Mouse (Mus musculus) kidney, adult 2 months (tissue): ENCODE data around the gene Ajuba. TPM values are rescaled to one million over a fixed set of nuclear protein-coding genes. Genes with fewer than 3 reads are reported as not detected.

Source experiments
- DNase-seq: peaks from one replicate; pipeline ENCODE4 v3.0.0; 2021
- H3K27ac ChIP-seq: fragments of 200-500 bp; 2 replicates; pipeline ENCODE4 v1.5.1; 2012; ENCODE audit warnings: low read depth, low read length, control low read depth, inconsistent platforms; ENCODE audit not compliant: insufficient read depth
- H3K27me3 ChIP-seq: fragments of 200-500 bp; replicated peaks from 2 replicates; pipeline ENCODE4 v1.6.1; 2012; ENCODE audit warnings: mild to moderate bottlenecking, moderate library complexity, low read length, inconsistent platforms; ENCODE audit not compliant: control insufficient read depth, insufficient read depth
- H3K36me3 ChIP-seq: fragments of 200-500 bp; 2 replicates; pipeline ENCODE4 v1.6.1; 2012; ENCODE audit warnings: mild to moderate bottlenecking, moderate library complexity, low read length, inconsistent platforms; ENCODE audit not compliant: control insufficient read depth, insufficient read depth
- H3K4me1 ChIP-seq: fragments of 200-500 bp; 2 replicates; pipeline ENCODE4 v1.6.1; 2011; ENCODE audit warnings: low read length; ENCODE audit not compliant: control insufficient read depth, insufficient read depth
- H3K4me3 ChIP-seq: fragments of 200-500 bp; 2 replicates; pipeline ENCODE4 v1.5.1; 2011; ENCODE audit warnings: mild to moderate bottlenecking, low read depth, low read length, control low read depth; ENCODE audit not compliant: insufficient read depth
- CTCF ChIP-seq: fragments of 200-500 bp; conservative IDR thresholded peaks from 2 replicates; pipeline ENCODE4 v1.5.1; 2011; ENCODE audit warnings: low read depth, mild to moderate bottlenecking, control low read depth, low read length, moderate library complexity, mixed read lengths; ENCODE audit not compliant: insufficient read depth, insufficient read length
- POLR2A ChIP-seq: fragments of 200-500 bp; IDR thresholded peaks from one replicate; pipeline ENCODE4 v1.6.1; 2011; ENCODE audit warnings: low read depth, low read length, control low read depth
- WGBS: fragments of 180-500 bp; shearing (Covaris S2); methylation state at CpG from one replicate; pipeline ENCODE4 v1.1.7; 2018; 5-methylcytosine and 5-hydroxymethylcytosine counted together
- polyA plus RNA-seq: library from polyadenylated mRNA; depleted of rRNA; stranded (reverse); fragments of >200 nt; gene quantifications from 2 replicates; pipeline ENCODE4 v1.2.3, GENCODE M21; 2012; rRNA removed

Gene Ajuba
- polyA plus RNA-seq, 1 experiment = 32.4 TPM

DNA sequence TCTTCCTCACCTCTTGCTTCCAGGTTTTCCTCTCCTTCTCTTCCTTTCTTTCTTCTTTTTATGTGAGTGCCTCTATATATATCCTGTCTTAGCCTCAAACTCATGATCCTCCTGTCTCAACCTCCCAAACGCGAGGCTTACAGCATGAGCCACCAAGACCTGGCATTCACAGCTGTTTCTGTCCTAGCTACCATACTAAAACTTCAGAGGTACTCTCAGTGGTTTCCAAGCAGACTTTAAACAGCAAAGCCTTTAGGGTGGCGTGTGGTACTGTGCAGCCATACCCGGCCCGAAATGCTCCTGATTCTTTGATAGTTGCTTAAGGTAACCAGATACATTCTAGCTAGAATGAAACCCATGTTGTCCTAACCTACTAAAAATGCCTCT lies 49.4 kb downstream of the Ajuba start:
- H3K4me3 ChIP-seq = no peak overlapping the region
- H3K27me3 ChIP-seq = no peaks in the 10 kb centered on the region
- no peak overlapping the region for H3K27ac ChIP-seq
- TF ChIP-seq POLR2A (no peak), CTCF (no peak)
- no peaks in the 10 kb centered on the region for H3K36me3 ChIP-seq
- no peak for DNase-seq
- H3K4me1 ChIP-seq = no peaks in the 10 kb centered on the region
- WGBS = 22% methylated on average over 5 of the region's 5 CpGs

DNA sequence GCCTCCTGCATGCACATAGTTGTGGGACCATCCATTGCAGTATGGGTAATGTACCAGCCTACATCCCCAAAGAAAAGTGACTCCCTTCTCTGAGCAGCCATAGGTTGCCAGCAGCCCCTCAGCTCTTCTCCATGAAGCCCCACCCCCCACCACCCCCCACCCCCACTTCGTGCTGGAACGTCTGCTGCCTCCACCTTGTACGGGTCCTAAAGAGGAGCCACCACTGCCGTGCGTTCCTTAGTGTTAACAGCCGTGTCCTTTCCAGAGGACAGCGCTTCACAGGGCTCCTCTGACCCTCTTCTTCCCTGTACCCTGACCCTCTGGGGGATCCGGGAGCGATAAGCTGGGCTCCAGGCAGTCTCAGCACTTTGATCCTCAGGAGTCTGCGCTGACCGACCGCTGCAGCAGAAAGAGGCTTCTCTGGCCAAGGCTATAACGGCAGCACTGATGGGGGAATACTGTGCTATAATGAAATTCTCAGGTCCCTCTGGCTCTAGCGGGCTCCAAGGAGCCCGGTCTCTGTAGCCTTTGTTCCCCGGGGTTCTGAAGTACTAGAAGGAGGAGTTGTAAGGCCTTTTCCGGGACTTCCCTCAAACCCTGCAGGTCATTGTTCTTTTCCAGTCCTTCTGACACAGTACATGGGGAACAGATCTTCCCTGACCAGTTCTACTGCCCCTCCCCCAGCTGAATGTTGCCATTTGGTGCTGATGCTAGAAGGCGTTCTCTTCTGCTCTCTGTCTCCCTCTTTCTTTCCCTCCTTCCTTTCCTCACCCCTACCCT lies 49.9 kb downstream of the Ajuba start:
- 6% methylated on average over 18 of the region's 18 CpGs for WGBS
- Histone ChIP-seq H3K27me3 (no peaks in the 10 kb centered on the region), H3K27ac (no peak overlapping the region), H3K4me1 (no peaks in the 10 kb centered on the region), H3K4me3 (no peak overlapping the region), H3K36me3 (no peaks in the 10 kb centered on the region)
- DNase-seq = peak; percentile 19
- TF ChIP-seq POLR2A = no peak
- no peak for TF ChIP-seq CTCF

DNA sequence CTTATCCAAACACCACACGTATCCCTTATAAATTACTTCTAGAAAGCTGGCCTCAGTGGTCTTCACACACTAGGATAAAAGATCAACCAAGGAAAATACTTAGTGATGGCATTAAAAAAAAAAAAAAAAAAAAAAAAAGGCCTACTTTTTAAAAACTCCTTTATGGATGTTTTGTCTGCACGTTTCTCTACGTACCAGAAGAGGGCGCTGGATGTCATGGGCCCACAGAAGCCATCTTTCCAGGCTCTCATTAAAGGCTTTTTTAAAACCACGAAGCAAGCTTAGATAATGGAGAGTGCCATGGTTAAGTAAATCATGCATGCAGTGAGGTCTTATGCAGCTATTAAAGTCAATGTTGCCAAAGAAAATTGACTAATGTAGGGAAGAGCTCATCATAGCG lies 53.8 kb downstream of the Ajuba start:
- TF ChIP-seq CTCF (peak; percentile 31), POLR2A (no peak)
- H3K4me3 ChIP-seq = no peak overlapping the region
- no peaks in the 10 kb centered on the region for H3K36me3 ChIP-seq
- H3K4me1 ChIP-seq = no peaks in the 10 kb centered on the region
- 50% methylated on average over 6 of the region's 6 CpGs for WGBS
- H3K27me3 ChIP-seq = no peaks in the 10 kb centered on the region
- DNase-seq = no peak
- H3K27ac ChIP-seq = no peak overlapping the region

Other genes starting within 250 kb of the Ajuba start
- 153 and 182 TPM in 2 replicates for gene Oxa1l, start 216.7 kb downstream of the Ajuba start, polyA plus RNA-seq
- gene Slc7a7, start 159.8 kb downstream of the Ajuba start, polyA plus RNA-seq = 454 and 464 TPM in 2 replicates
- gene Mrpl52, start 150.6 kb downstream of the Ajuba start, polyA plus RNA-seq = 366 and 425 TPM in 2 replicates
- 37.2 and 42.1 TPM in 2 replicates for gene Mmp14, start 145.9 kb downstream of the Ajuba start, polyA plus RNA-seq
- gene Lrp10, start 113.4 kb downstream of the Ajuba start, polyA plus RNA-seq = 168 and 211 TPM in 2 replicates
- gene Rem2, start 101.5 kb downstream of the Ajuba start, polyA plus RNA-seq = 0.23 and 0.30 TPM in 2 replicates
- gene Prmt5, start 60.0 kb downstream of the Ajuba start, polyA plus RNA-seq = 30.9 and 33.0 TPM in 2 replicates
- gene Haus4, start 22.9 kb downstream of the Ajuba start, polyA plus RNA-seq = 9.6 and 10.0 TPM in 2 replicates
- 6.5 and 8.1 TPM in 2 replicates for gene 4931414P19Rik, start 28.4 kb upstream of the Ajuba start, polyA plus RNA-seq
- 244 and 276 TPM in 2 replicates for gene Psmb5, start 40.5 kb upstream of the Ajuba start, polyA plus RNA-seq
- gene Psmb11, start 43.9 kb upstream of the Ajuba start, polyA plus RNA-seq = not detected in 2 replicates
- not detected in 2 replicates for gene Gm17606, start 63.4 kb upstream of the Ajuba start, polyA plus RNA-seq
- 1.2 and 1.5 TPM in 2 replicates for gene Cdh24, start 63.8 kb upstream of the Ajuba start, polyA plus RNA-seq
- gene 1700123O20Rik, start 108.7 kb upstream of the Ajuba start, polyA plus RNA-seq = 54.0 and 57.5 TPM in 2 replicates
- 79.2 and 79.4 TPM in 2 replicates for gene Acin1, start 109.4 kb upstream of the Ajuba start, polyA plus RNA-seq
- gene Gm29776, start 121.3 kb upstream of the Ajuba start, polyA plus RNA-seq = 0.16 and 0.20 TPM in 2 replicates
- 0.20 and 0.30 TPM in 2 replicates for gene Cebpe, start 134.6 kb upstream of the Ajuba start, polyA plus RNA-seq
- gene Slc7a8, start 204.4 kb upstream of the Ajuba start, polyA plus RNA-seq = 333 and 352 TPM in 2 replicates
- gene Rnf212b, start 236.6 kb upstream of the Ajuba start, polyA plus RNA-seq = 7.4 and 7.6 TPM in 2 replicates